Mouse (Mus musculus) embryo, embryonic 10 days (tissue): ENCODE results near the gene Ell.
"Not testable (repeated sequence)": the region's sequence is repeated elsewhere in the genome, so short reads cannot be mapped to it uniquely, and the experiment has no call there.

Experiments used
- DNase-seq: peaks from one replicate; pipeline ENCODE4 v3.0.0-alpha.2; 2015; ENCODE audit warnings: low spot score

Ell gene

GRCm38 (mm10) chr8:70564696-70565235, 25.5 kb downstream of the Ell start:
- DNase-seq, result no peak

- DNase-seq, result no peak
These were observed 26.3 kb downstream of the Ell start for GRCm38 (mm10) chr8:70565561-70565960.

- DNase-seq, result no peak
These were observed 31.1 kb downstream of the Ell start for GRCm38 (mm10) chr8:70570360-70570759.

GRCm38 (mm10) chr8:70570990-70571389, 31.7 kb downstream of the Ell start:
- DNase-seq, result no peak

- no peak for DNase-seq
These were observed 35.0 kb downstream of the Ell start for GRCm38 (mm10) chr8:70574302-70574701.

- no peak for DNase-seq
These were observed 35.7 kb downstream of the Ell start for GRCm38 (mm10) chr8:70574915-70575314.

GRCm38 (mm10) chr8:70577207-70577606, 38.0 kb downstream of the Ell start:
- no peak for DNase-seq

- no peak for DNase-seq
These were observed 44.5 kb downstream of the Ell start for GRCm38 (mm10) chr8:70583476-70584387.

GRCm38 (mm10) chr8:70584606-70585257, 45.5 kb downstream of the Ell start:
- DNase-seq, result no peak

GRCm38 (mm10) chr8:70585258-70585652, 46.0 kb downstream of the Ell start:
- DNase-seq, result peak; percentile 61

- DNase-seq, result not testable (repeated sequence)
These were observed 48.7 kb downstream of the Ell start for GRCm38 (mm10) chr8:70587955-70588354.

- DNase-seq, result no peak
These were observed 52.3 kb downstream of the Ell start for GRCm38 (mm10) chr8:70591569-70591968.

GRCm38 (mm10) chr8:70593173-70593572, 53.9 kb downstream of the Ell start:
- DNase-seq, result no peak

GRCm38 (mm10) chr8:70593961-70594609, 54.8 kb downstream of the Ell start, which contains the start of gene Isyna1:
Isyna1 (plus strand) TSS chr8:70594373.
- peak; percentile 98 for DNase-seq

GRCm38 (mm10) chr8:70594621-70595564, 55.6 kb downstream of the Ell start:
- peak; percentile 58 for DNase-seq

GRCm38 (mm10) chr8:70595811-70596210, 56.6 kb downstream of the Ell start:
- DNase-seq, result no peak

GRCm38 (mm10) chr8:70596216-70596615, 57.0 kb downstream of the Ell start:
- no peak for DNase-seq

- DNase-seq, result no peak
These were observed 57.6 kb downstream of the Ell start for GRCm38 (mm10) chr8:70596775-70597416.

GRCm38 (mm10) chr8:70597417-70598272, 58.4 kb downstream of the Ell start:
- no peak for DNase-seq

- peak; percentile 92 for DNase-seq
These were observed 59.0 kb downstream of the Ell start for GRCm38 (mm10) chr8:70598283-70598682.
